Mouse (Mus musculus) testis, adult 2 months (tissue): ENCODE results near the gene Papolg.

Experiments
- CTCF ChIP-seq: fragments of 200-500 bp; IDR thresholded peaks from 2 replicates; pipeline ENCODE4 v1.5.1; 2012; ENCODE audit warnings: low read depth, mild to moderate bottlenecking, inconsistent platforms, low read length, moderate library complexity; ENCODE audit not compliant: control insufficient read depth, insufficient read depth, insufficient replicate concordance
- POLR2A ChIP-seq: fragments of 200-500 bp; IDR thresholded peaks from 2 replicates; pipeline ENCODE4 v1.6.1; 2012; ENCODE audit warnings: low read depth, mild to moderate bottlenecking, inconsistent platforms, low read length, moderate library complexity; ENCODE audit not compliant: control insufficient read depth

GRCm38 (mm10) chr11:23856723-23857112, 38.3 kb downstream of the Papolg start:
- TF ChIP-seq POLR2A (no peak), CTCF (no peak)
